Mouse (Mus musculus) c-Kit-positive CD71-positive TER-119-positive erythroid progenitor cells, embryonic 14.5 days (primary cell): ENCODE results near the gene 2010300C02Rik.
"Not testable (repeated sequence)": the region's sequence is repeated elsewhere in the genome, so short reads cannot be mapped to it uniquely, and the experiment has no call there.

Source experiments
- DNase-seq: peaks from one replicate; pipeline ENCODE4 v3.0.0-alpha.2; 2013; ENCODE audit warnings: low spot score

The 2010300C02Rik gene

DNA sequence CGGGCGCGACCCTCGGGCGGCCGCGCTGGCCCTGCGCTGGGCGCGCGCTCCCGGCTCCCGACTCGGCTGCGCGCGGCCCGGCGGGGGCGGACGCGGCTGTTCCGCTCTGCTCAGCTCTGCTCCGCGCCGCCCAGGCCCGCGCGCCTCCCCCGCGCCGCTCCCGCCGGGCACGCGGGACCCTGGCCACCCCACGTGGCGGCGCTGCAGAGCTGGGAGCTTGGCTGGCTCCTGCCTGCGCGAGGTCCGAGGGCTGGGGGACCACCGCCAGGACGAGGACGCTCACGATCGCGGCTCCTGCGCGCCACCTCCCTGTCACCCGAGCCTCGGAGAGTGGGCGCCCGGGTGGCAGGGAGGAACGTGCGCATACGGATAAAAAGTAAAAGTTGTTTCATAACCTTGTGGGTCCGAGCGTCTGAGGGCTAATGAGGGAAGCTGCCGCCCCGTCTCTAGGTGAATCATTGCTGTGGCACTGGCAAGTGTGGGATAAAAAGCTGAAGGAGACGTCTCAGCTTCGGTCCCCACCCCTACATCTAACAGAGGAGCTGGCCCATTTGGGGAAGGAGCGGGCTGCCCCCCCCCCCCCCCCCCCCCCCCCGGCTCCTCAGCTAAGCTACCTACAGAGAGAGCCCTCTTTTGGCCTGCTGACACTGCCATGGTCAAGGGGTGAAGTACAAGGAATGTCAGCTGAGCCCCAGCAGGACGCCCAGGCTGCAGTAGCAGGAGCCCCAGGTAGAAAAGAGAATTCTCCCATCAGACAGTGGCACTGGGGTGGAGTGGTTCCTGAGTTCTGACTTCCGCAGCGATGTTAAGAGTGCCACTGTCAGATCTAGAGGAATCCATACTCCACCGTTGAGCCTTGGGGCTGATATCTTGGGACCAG, at the start of gene 2010300C02Rik:
Gene 2010300C02Rik (minus strand): TSS at position 325 of the 880 bp plus-strand sequence.
- no peak for DNase-seq

DNA sequence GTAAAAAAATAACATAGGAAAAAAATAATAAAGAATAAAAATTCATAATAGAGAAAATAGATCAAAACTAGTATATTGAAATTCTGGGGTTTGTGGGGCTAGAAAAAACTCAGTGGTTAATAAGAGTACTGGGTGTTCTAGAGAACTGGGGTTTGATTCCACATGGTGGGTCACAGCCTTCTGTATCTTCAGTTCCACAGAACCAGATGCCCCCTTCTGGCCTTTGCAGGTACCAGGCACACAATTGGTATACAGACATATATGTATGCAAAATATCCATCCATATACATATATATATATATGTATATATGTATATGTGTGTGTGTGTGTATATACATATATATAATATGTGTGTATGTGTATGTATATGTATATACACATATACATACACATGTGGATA, 39.5 kb upstream of the 2010300C02Rik start:
- DNase-seq: no peak

DNA sequence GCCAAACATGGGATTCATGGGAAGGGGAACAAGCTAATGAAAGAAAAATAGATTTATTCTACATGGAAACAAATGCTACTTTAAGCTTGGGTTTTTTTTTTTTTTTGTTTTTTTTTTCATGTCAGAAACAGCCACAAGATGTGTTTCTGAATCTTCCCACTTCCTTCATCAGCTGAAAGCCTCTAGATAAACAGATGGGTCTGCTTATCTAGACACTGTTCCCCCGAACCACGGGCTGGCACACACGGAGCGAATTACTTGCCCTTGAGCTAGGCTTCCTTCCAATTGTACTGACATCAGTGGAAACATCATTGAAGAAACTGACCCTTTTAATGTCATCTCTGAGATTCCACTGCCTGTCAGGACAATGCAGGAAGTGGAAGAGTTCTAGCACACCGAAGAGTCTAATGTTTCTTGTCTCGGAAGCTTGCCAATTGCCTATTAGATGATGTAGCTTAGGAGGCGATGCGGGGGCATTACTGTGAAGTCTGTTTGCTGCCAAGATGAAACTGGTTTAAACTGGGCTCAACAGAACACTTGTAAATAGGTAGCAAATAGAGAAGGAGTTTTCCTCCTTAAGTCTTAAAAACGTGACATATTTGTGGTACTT, 24.9 kb upstream of the 2010300C02Rik start:
- peak; percentile 9 for DNase-seq

DNA sequence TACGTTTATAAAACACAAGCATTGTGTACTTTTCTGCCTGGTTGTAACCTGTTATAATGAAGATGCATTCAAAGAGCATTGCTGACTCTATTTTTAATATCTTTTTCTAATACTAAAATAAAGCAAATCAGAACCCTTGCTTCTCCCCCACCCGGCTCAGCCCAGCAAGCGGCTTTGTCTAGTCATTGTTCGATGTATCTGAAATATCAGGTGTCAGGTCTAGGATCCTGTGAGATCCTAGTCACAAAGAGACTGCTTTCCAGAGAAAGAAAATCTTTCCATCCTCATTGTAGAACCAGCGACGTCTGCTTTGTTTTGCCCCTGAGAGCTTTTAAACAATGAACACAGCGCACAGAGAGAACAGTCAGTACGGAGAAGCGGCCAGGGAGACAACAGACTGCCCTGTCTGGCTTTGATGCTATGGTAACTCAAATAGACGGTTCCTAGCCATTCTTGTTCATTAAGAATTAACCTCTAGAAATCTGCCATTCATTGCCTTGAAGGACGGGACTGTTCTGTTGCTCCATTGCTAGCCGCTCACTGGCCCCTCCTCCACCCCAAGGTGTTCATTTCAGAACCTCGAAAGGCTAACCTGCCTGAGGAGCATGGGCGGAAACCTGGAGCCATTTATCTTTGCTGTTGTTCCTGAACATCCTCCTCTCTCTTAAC, 22.9 kb upstream of the 2010300C02Rik start:
- no peak for DNase-seq

DNA sequence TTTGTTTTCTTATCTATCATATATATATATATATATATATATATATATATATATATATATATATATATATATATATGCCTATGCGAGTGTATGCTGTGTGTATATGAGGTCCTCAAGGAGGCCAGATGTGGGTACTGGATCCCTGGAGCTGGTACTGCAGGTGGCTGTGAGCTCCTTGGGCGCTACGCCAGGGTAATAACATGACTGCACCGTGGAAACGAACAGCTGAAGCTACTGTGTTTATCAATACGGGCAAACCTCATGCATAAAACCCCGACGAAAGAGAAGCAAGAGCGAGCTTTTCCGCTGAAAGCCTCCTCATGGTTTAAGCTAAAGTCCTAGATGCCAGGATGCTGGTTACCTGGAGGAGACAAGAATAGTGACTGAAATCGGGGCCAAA, 22.2 kb upstream of the 2010300C02Rik start:
- no peak for DNase-seq

DNA sequence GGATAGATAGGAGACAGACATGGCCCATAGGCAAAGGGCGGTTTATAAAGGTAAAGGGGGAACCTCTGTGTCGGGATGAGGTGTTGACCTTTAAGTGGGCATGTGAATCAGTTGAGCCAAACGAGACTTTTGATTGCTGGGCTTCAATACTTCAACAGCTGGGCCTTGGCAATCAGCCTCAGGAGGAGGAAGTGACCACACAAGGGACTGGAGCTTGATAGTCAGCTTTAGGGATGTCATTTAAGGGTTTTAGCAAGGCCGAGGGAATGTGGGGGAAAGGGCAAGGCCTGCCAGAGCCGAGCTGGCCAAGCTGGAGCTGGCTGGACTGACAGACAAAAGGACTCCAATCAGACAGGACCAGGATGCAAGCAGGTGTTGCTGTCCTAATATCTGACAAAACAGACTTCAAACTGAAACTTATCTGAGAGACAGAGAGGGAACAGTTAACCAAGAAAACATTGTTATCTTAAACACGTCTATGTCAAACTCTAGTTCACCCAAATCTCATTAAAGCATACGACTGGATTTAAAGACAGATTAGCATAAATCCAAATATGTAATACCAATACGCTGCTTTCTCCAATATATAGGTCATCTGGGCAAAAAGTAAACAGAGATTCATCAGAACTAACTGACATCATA, 20.4 kb upstream of the 2010300C02Rik start:
- no peak for DNase-seq

DNA sequence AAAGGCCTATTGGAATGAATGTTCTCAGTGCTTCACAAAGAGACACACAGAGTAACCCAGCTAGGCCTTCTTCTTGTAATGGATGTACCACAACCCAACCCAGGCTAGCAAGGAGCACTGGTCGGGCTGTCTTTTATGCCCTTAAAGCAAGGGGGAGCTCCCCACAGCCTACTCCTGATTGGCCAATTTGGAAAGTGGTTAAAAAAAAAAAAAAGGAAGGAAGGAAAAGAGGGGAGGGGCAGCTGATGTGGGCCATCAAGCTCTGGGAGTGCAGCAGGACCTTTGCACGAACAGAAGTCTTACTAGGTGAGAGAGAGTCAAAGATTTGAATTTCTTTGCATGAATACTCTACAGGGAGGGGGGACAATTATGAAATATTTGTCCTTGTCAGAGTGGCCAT, 19.0 kb upstream of the 2010300C02Rik start:
- DNase-seq: no peak

DNA sequence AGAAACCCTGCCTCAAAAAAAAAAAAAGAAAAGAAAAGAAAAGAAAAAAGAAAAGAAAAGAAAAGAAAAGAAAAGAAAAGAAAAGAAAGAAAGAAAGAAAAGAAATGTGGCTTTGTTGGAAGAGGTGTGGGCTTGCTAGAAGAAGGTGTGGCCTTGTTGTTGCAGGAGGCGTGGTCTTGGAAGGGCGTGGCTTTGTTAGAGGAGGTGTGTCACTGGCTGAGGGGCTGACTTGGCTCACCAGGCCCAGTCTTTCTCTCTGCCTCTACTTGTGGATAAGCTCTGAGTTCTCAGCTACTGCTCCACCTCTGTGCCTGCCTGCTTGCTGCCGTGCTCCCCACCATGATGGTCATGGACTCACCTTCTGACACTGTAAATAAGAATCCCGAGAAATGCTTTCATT, 17.2 kb upstream of the 2010300C02Rik start:
- peak; percentile 29 for DNase-seq

DNA sequence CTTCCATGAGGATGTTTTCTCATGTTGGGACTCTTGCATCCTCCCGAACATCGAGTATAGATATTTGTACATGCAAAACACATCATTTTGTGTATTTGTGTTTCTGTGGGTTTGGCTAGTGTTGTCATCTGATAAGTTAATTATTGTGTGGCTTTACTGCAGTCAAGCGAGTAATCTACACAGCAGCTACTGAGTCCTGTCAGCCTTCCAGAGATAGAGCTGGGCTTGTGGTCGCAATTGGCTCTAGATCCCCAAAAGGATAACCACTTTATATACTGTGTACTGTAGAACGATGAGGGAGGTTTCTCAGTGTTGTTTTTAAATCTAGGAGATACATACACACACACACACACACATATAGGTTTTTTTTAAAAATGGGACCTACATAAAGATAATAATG, 16.0 kb upstream of the 2010300C02Rik start:
- no peak for DNase-seq

DNA sequence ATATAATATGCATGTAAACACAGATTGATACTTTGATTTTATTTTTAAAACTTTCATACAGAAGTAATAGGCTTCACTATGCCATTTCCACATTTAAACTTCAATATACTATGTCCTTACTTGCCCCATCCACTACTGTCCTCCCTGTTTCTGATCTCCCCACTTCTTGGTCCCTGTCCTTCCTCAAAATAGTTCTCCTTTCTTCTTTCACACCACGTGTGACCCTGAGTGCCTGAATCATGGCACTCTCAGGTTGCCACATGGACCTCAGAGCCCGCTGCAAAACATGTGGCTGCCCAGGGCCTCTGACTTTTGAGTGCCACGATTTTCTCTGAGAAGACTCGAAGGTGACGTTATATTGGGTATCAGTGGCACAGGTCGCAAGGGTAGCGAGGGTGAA, 15.0 kb upstream of the 2010300C02Rik start:
- DNase-seq: no peak

DNA sequence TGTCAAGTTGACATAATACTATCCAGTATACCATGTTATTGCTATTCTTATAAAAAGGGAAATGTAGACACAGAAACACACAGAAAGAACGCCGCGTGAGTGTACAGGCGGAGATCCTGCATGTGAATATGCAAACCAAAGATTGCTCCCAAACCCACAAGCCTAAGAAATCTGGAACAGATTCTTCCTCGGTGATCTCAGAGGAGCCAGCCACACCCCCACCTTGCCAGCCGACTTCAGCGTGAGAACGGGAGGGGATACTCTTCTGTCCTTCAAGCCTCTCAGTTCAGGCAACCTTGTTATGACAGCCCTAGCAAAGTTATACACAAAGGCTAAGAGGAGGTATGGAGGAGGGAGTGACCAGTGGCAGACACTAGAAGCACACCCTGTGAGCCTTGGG, 9.5 kb upstream of the 2010300C02Rik start:
- DNase-seq: no peak

DNA sequence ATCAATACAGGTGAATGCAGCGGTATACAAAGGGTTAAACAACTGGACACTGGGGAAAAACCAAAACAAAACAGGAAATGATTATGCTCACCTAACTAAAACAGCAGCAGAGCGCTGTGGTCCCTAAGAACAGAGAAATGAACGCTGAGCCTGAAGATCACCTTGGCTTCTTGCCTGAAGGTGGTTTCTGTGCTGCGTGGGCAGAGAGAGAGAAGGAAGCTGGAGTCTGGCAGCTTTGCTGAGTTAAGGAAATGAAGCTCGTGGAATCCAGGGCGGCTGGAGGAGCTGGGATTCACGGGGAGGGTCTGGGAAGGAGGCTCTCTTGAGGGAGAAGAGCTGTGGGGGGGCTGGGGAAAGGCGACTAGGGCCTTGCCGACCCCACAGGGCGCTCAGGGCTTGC, 8.2 kb upstream of the 2010300C02Rik start:
- DNase-seq: no peak

DNA sequence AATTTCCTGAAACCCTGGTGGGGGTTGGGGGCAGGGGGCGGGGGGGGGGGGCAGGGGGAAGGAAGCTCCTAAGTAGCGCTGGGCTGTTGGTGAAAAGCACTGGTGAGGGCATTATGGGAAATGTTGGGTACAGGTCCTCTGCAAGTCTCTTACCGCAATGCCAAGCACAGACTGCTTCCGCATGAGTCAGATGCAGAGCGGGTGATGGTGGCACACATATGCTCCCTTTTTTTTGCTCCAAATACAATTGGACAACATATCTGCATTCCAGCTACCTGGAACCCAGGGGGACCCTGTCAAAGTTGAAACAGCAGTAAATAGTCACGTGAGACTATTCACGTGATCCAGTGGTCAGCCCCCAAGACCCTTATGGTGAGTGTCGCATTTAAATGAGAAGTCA, 7.3 kb upstream of the 2010300C02Rik start:
- no peak for DNase-seq

DNA sequence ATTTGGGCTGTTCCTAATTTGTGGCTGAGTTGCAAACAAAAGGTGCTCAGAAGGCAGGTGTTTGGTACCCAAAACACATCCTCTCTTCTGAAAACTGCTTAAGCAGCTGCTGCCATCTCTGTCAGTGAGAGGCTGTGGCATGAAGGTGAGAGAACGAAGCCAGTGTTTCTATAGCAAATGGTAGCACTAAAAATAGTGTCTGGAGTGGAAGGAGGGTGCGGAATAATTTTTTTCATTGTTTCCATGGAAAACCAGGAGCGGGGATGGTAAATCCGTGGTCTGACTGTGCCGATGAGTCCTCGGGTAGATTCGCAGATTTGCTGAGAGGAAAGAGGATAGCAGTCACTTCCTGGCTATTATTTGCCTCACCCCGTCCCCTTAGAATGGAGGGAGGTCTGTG, 6.5 kb upstream of the 2010300C02Rik start:
- no peak for DNase-seq

DNA sequence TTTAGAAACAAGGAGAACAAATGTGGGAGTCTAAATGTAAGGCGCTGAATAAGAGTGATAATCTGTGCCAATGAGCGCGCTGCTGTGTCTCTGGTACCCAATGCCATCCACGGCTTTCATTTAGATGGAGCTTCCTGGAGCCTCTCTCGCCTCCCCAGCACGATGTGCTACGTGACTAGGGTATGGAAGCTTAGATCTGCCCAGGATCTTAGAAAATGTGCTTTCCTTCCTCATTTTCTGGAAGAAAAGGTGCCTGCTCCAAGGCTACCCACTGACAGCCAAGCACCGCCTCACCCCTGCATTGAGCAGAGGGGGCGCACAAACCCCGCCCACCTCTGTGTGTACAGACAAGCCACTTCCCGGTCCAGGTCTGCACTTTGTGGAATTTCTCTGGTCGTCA, 6.0 kb upstream of the 2010300C02Rik start:
- DNase-seq: no peak

DNA sequence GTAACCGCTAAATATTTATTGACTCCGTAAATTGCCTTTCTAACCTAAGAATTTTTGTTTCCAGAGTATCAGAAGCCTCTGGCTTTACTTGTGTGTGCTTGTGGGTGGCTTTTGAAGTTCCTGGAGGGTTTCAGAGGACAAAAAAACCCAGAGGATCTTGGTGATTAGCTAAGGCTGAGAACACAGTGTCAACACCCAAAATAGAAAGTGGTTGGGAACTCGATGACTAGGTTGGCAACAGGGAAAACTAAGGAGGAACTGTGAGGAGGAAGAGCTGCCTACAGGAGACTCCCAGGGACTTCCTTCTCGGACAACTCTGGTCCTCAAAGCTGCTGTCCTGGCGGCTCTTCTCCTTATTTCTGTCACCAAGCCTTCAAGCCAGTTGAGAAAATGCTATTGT, 1.2 kb upstream of the 2010300C02Rik start:
- DNase-seq: no peak

DNA sequence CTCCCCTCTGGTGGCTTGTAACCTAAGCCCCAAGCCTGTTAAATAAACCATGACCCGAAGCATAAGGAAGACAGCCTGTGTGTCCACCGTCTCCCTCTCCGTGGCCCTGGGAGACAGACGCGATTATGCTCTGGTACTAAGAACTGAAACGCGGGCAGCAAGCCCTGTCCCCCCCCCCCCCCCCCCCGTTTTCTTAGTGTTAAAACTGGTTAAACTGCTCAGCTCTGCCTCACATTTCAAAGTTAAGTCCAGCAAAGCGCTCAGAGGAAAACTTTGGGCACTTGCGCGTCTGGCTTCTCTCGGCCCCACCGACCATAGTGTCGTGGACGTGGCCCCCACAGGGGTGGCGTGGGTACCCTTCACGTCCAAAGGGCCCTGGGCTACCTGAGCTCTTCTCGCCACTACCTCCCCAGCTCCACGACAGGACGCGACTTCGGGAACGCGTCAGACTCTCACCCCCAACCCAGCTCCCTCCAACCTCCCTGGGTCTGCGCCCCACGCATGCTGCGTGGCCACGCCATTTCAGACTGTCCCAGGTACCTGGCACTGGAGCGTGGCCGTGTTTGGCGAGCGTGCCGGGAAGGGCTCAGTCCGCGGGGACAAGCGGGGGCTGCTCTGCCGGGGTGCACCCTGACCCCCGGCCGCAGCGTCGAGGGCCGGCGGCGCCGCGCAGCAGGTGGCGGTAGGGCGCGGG, 708 bp downstream of the 2010300C02Rik start:
- no peak for DNase-seq

DNA sequence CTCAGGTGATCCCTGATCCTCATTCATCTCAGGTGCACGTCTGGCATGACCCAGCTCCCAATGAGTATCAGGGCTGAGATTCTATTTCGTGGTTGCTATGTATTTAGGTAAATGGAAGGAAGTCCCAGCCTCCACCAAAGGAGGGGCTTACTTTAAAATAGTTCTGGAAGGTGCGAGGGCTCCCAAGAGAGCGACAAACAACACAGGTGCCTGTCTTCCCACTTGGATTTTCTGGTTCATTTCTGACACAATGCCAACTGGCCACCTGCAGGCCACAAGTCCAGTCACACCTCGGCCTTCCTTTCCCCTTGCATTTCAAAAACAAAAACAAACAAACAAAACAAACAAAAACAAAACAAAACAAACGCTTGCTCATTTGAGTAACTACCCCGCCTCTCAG, 1.4 kb downstream of the 2010300C02Rik start:
- DNase-seq: no peak

DNA sequence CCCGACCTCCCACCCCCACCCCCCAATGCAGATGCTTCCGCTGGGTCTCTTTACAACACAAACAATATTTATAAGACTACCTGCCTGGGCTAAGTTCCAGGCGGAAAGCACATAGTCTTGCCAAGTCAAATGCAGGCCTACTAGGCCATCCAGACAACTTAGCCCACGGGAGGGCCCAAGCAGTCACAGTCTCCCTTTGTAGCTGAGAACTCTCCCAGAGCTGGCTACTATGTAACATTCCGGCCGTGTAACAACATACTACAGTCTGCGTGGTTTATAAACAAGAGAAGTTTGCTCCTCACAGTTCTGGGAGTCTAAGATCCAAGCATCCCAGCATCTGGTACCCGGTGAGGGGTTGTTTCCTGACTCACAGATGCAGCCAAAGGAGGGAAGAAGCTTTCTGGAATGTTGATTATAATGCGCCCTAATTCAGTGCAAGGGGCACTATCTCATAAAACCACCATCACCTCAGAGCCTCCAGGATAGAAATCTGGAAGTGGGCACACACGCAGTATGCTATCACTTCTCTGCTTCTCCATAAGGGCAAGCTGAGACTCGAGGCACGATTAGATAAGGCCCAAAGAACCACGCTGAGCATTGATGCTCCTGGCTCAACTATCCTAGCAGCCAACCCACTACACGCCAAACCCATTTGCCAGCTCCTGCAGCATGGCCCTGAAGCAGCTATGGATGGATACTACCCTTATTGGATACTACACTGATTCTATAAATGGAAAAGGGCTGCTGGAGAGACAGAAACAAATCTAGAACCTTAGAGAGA, 2.3 kb downstream of the 2010300C02Rik start:
- no peak for DNase-seq

DNA sequence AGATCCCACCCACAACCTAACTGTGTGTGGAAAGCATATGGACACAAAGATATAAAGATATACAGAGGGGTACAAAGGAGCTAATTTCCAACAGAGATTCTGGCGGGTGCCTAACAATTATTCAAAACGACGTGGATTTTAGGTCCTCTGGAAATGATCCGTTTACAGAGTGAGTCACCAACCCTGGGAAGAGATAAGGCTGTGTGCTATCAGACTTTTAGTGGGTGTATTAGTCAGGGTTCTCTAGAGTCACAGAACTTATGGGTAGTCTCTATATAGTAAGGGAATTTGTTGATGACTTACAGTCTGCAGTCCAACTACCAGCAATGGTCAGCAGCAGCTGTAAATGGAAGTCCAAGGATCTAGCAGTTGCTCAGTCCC, 7.5 kb downstream of the 2010300C02Rik start:
- not testable (repeated sequence) for DNase-seq
